Mouse (Mus musculus) lung, postnatal 10 days (tissue): ENCODE results near the gene Capn12.
A peak's percentile ranks its signal among the peaks of the same experiment; 100 is the strongest.

Experiments
- DNase-seq: peaks from one replicate; pipeline ENCODE4 v3.0.0; 2021

The Capn12 gene

DNA sequence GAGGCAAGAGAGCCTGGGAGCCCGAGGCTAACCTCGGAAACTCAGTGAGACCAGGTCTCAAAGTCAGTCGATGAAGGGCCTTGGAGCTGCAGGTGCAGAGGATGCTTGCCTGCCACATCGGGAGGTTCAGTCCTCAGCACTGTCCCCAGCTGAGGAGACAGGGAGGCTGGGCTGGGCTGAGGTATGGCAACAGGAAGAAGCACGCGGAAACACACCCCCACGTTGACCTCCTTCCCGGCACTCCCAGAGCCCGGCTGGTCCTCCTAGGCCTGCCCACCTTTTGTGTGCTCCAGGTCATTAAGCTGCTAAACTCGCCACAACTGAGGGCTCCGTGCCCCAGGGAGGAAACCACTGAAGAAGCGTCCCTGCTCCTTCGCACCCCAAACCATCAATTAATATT is at the start of gene Capn12:
Gene Capn12 (plus strand): TSS at position 224 of the 400 bp plus-strand sequence.
- DNase-seq: no peak

DNA sequence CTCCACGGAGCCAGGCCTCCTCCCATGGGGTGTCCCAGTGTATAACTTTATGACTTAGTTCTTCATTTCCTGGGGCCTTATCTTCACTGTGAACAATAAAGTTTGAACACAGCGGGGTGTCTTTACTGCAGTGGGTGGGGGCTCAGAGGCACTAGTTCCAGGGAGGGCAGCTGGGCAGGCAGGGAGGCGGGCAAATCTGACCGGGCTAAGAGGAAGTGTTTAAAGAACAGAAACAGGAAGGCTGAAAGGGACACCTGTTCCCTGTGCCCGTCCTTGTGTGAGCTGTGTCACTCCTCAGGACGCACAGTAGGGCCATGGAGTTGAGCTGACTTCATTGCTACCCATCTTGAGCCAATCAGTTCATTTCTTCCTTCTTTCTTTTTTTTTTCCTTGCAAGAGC is 49.1 kb upstream of the Capn12 start:
- DNase-seq: no peak

DNA sequence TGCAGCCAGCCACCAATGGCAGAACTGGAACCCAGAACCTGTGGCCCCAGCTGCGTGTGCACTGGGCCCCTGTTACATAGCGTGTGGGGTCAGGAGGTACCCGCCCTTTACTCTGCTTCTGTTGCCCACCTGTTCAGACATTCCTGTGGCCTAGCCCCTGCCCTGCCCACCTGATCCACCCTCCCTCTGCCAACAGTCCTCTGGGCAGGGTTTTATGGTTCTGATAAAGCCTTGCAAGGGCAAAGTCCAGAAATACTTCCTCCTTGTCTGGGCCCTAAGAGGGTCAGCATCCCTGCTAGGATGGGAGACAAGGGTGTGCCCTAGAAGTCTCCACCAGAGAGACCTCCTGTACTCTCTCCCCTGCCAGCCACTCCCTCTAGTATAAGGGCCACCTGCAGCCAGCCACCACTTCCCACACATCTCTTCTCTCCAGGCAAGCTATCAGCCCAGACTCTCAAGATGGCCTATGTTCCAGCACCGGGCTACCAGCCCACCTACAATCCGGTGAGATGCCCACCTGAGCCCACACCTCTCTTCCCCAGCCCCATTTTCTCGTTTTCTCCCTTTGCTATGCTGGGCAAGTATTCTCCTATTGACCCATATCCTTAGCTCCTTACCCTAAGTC is 47.4 kb upstream of the Capn12 start, which contains the start of gene Lgals4:
Gene Lgals4 (plus strand): TSS at position 132 of the 625 bp plus-strand sequence.
- no peak for DNase-seq

DNA sequence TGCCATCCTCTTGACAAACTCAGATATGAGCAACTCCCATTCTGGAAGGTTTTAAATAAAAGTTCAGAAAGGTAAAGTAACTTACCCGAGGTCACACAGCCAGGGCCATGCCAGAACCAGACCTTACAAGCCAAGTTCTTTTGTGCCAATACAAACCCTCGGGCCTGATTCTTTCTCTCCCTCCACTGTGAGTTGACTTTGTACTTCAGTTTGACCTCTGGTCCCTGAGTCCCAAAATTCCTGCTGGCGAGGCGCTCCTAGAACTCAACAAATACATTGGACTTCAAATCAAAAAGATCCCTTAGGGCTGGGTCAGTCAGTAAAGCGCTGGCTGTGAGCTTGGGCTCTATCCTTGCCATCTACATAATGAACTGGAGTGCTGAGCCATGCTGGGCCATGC is 44.3 kb upstream of the Capn12 start:
- DNase-seq: no peak

DNA sequence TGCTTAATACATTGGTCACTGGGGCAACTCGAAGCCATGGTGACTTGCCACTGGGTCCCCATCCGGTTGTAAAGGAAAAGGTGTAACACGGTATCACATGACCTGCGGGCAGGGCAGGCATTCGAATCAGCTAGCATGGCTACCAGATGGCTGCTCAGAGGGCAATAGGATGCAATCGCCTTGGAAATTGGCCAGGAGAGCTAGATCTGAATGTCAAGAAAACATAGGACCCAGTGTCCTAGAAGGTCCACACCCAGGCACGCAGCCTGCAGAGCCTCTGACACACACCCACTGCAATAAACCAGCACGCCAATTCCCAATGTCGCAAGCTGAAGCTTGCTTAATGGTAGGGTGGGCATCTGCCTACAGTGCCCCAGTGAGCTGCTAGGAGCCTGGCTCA is 42.9 kb upstream of the Capn12 start:
- no peak for DNase-seq

DNA sequence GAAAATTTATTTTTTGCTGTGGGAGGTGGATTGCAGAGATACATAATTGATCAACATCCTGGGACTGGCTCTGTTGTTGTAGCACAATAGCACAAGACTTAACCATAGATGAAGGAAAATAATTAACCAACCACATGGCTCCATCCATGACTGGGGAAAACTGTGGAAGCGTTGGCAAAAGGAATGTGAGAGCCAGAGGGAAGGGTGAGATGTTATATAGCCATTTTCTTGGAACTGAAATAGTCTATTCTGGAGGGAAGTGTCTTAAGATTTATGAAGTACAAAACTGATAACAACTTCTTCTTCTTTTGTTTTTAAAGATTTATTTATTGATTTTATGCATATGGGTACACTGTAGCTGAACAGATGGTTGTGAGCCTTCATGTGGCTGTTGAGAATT is 33.9 kb upstream of the Capn12 start:
- DNase-seq: no peak

DNA sequence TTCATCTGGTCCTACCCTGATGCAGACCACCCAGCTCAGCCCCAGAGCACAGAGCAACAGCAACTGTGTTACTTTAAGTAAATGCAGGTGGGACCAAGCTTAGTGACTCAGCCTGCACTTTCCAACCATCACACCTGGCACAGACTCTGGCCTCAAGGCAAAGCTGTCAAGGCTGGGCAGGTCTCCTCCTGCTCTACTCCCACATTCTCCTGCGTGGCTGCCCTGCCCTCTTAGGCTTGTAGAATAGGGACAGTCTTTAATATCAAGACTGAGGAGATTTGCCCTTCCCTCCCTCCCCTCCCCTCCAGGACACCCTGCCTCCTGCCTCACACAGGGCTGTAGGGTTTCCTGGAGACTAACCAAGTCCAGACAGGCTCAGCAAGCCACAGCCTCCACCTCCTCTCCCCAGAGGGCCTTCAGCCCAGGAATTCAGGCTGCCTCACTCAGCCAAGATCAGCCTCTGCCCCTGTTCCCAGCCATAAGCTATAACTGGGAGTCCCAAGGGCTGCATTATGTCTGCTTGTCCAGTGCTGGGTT is 31.5 kb upstream of the Capn12 start:
- DNase-seq: no peak

DNA sequence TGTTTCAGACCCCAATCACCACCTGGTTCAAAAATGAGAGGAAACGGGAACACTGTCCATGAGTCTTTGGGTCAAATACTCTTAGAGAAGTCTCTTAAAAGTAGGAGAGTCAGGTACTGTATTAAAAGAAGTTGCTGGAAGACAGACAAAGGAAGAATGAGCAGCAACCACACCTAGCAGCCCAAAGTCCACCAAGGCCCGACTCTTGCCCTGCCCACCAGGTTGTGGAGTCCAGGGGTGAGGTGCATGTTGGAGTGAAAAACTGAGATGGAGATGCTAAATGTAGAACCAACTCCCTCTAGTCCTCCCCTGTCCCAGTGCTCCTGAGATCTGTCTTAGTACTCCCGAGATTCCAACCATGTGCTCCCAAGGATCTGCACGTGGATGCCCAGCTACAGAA is 30.6 kb upstream of the Capn12 start:
- no peak for DNase-seq

DNA sequence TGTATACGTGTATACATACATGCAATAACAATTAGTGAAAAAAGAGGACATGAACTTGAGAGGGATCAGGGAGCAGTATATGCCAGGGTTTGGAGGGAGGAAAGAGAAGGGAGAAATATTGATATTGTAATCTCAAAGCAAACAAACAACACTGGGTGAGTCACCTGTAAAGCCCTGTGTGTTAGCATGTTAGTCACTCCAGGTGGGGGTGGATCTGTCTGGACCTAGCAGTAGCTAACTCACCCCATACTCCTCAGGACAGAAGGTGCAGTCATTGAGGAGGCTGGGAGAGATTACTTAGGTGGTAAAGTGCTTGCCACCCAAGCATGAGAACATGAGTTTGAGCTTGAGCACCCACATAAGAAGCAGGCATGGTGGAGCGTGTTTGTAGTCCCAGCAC is 21.3 kb upstream of the Capn12 start:
- DNase-seq: no peak

DNA sequence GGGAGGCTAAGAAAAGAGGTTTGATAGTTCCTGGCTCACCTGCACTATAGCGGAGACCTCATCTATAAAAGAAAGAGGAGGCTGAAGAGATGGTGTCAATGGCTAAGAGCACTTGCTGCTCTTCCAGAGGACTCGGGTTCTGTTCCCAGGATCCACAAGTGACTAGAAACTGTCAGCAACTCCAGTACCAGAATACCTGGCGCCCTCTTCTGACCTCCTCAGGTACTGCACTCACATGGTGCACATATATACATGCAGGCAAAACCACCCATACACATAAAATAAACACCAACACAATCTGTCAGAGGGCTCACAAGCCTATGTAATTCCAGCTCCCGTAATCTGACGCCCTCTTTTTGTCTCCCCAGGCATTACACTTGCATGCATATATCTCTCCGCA is 20.3 kb upstream of the Capn12 start:
- no peak for DNase-seq

DNA sequence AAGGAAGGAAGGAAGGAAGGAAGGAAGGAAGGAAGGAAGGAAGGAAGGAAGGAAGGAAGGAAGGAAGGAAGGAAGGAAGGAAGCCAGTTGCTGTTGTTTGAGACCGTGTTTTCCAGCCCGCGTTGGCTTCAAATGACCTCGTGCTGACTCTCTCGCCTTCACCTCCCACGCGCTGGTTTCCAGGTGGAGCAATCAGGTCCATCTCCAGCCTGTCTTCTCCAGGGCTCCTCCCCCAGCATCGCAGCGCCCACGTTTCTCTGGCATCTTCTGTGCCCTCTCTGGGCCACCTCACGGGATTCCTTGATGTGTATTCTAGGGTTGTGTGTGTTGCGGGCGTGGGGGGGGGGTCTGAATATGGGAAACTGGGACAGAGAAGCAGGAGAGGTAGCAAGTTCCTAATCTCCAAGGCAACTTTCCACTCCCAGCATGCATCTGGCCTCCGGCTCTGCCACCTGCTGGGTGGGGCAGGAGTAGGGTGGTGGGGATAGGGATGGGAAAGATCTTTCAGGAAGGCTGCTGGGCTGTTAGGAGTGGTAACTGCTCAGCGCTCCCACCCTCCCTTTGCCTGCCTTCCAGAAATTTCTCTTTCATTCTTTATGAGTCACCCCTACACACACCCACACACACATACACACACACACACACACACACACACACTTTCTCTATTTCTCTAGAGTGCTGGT is 18.3 kb upstream of the Capn12 start:
- no peak for DNase-seq

DNA sequence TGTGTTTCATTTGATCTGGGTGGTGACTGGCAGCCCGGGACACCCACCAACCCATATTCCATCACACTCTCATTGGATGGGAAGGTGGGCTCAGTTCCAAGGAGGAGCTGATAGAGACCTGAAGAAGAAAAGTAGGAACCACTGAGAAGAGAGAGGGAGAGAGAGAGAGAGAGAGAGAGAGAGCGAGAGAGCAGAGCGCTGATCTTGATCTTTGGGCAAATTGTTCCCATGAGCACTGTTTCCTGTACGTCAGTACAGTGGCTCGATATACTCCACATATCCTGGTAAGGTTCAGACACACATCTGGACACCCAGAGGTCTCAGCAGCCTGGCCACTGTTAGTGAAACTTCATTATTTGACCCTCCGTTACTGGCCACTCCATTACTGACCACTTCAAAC is 17.7 kb upstream of the Capn12 start, which contains the start of gene Lgals7:
Gene Lgals7 (plus strand): TSS at position 314 of the 400 bp plus-strand sequence.
- no peak for DNase-seq

DNA sequence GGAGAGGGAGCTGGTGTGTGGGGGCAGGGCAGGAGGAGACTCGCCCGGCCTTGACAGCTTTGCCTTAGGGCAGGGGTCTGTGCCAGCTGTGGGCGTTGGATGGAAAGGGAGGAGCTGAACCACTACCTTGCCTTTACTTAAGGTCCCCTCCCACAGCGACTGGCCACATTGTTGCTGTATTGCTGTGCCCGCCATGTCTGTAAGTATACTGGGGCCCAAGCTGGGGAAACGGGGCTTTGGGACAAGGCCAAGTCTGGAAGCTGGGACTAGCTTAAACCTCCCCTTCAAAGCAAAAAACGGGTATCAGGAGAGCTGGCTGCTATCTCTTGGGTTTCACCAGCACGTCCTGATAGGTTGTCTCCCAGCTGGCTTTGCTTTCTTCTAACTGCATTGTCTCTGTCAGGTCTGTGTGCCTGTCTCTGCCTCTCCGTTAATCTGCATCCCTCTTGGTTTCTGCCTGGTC is 16.9 kb upstream of the Capn12 start:
- DNase-seq: no peak

DNA sequence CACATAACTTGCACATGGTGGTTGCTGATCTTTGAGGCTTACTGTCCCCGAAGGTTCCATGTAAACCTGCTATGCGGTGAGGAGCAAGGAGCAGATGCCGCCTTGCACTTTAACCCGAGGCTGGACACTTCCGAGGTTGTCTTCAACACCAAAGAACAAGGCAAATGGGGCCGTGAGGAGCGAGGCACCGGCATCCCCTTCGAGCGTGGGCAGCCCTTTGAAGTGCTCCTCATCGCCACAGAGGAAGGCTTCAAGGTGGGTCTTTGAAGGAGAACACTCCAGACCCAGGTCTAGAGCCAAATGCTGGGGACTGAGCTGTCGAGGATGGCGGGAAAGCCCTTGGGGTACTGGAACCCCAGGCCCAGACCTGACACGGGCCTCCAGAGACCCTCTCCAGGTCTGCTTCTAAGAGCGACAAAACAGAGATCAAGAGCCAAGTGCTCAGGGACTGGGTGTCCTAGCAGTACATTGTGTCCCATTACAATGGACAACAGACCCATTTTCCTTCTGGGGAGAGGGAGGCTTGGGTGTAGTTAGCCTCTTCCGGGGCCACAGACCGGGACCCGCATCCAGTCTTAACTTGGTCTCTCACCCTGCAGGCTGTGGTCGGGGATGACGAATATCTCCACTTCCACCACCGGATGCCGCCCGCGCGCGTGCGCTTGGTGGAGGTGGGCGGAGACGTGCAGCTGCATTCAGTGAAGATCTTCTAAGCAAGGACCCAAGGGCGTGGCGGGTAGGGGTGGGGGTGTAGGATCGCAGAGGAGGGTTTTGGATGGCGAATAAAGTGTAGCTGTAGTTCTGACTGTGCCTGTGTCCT is 15.5 kb upstream of the Capn12 start:
- DNase-seq: peak; percentile 95

DNA sequence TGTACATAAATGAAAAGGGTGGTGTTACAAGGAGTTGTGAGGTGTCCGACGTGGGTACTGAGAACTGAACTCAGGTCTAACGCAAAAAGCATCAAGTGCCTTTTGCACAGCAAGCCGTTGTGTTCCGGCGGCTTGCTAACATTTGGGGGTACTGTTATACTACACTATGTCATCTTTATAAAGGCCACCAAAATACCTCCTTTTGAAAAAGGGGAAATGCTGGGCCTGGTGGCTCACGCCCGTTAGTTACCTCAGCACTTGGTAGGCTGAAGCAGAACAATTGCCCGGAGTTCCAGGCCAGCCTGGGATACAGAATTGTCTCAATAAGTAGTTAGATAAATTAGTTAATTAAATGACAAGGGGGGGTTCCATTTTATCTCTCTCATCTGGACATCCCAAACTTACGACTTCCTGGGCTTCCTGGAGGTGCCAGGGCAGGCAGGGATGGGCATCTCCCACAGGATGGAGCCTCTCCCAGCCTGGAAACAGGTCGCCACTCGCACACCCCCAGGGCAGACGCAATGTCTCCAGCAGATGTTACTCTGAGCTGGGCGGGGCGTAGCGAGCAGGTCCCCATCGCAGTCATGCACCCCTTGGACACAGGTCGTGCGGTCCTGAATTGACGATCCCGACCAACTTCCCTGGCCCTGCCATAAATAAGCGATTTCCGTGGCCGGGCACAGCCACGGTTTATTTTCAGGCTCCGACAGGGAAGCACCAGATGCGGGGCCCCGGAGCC is 14.3 kb upstream of the Capn12 start:
- no peak for DNase-seq

DNA sequence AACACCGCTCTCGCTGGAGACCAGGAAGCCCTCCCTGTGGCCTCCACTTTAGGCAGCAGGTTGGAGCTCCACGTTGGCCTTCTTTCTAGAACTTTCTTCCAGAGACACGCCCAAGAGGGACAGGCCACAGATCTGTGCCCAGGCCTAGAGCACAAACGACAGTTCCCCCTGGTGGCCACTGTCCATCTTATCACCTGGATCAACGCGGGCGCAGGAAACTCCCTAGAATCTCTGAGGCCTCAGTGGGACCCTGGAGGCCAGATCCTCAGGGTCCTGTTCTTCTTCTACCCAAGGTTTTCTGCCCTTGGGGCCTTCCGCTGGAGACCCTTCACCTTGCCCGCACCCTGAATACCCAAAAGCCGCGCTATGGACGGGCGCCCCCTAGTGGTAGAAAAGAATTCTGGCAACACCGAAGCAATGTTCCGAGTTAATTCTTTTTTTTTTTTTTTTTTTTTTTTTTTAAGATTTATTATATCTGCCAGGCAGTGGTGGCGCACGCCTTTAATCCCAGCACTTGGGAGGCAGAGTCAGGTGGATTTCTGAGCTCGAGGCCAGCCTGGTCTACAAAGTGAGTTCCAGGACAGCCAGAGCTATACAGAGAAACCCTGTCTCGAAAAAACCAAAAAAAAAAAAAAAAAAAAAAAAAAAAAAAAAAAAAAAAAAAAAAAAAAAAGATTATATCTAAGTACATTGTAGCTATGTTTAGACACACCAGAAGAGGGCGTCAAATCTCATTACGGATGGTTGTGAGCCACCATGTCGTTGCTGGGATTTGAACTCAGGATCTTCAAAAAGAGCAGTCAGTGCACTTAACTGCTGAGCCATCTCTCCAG is 13.5 kb upstream of the Capn12 start:
- DNase-seq: peak; percentile 86

DNA sequence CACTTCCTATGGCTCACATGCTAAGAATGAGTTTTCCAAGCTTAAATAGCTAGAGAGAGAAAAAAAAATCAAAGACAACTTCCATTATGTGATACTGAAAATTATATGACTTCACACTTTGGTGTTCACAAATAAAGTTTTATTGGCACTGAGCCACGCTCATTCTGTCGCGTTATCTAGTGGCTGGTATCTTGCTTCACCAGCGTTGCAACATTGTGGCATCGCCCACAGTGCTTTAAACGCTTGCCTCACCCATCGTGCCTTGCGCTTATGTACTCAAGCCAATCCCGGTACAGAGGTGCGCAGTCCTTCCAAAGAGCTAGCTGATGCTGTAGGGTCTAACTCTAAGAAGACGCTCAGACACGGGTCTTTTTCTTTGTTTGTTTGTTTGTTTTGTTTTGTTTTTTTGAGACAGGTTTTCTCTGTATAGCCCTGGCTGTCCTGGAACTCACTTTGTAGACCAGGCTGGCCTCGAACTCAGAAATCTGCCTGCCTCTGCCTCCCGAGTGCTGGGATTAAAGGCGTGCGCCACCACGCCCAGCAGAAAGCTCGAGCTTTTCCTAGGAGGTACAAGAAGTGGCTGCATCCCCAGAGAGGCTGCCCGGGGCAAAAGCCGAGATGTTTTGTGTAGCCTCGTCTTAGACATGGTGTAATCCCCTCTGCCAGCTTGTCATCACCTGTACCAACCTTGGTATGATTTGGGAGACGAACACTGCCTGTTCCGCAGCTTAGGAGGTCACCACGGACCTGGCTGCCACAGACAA is 10.1 kb upstream of the Capn12 start:
- no peak for DNase-seq

DNA sequence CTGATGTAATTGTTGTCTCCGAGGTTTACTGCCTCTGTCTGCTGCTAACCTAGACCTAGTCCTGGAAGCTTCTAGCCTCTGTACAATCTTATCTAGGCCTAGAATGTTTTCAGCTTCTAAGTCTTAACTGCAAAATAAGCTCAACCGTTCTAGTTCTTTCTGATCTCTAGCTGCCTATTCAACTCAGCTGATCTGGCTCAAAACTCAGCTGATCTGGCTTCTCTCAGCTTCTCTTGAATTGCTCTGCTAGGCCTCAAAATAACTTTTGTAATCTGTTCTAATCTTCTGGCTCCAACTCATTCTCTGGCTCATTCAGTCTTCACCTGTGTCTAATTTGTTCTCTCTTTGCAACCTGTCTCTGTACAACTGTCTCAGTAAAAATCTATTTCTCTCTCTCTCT is 6.7 kb upstream of the Capn12 start:
- DNase-seq: no peak

DNA sequence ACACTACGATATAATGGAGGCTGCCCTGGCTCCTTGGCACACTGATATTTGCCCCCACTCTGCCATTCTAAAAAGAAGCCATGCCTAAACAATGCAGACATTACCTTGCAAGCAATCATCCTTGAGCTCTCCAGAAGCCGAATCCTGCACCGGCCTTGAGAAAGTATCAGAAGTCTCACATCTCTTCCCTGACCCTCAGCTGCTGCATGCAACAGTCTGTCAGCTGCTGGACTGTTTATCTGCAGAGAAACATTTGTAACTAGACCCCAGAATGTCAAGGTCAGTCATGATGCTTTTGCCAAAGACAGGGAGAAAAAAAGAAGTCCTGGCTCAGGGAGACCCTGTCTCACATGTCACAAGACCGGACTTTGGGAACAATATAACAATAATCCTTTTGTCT is 5.1 kb upstream of the Capn12 start:
- DNase-seq: no peak

DNA sequence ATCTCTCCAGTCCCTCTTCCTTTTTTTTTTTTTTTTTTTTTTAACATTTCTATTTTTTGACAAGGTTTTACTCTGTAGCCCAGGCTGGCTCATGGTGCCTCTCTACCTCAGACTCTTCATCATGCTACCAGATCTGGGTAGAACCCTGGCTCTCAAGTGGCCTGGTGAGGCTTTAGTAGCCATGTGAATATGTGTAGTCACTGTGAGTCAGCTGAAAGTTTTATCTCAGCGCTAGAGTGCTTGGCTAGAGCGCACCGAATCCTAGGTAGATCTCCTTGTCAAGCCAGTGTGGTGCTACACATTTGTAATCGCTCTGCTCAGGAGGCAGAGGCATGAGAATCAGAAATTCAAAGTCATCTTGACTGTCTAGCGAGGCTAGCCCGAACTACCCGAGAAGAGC is 4.1 kb upstream of the Capn12 start:
- DNase-seq: no peak

DNA sequence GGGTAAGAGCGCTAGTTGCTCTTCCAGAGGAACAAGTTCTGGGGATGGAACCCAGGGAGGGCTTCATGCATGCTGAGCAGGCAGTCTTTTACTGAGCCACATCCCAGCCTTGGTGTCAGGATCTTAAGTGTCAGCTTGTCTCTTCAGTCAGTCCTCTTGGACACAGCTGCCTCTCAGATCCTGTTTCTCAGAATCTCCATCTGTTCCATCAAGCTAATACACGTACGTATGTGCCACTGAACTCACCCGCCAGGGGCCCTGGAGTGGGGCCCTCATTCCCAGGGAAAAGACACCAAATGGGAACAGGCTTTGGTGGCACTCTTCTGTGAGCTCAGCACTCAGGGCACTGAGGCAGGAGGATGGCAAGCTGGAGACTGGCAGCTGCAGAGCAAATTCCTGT is 3.4 kb upstream of the Capn12 start:
- DNase-seq: no peak
